Mouse (Mus musculus): Measurements from ENCODE around the gene Tinf2.

GRCm38 (mm10) chr14:55730531-55731032 lies 49.0 kb upstream of the Tinf2 start:
- TF ChIP-seq CTCF (IDR thresholded peaks at IDR 0.05; ENCODE audit: insufficient read depth, low read depth, low read length) (no peak), POLR2A (IDR thresholded peaks at IDR 0.05; ENCODE audit: insufficient read depth, low read depth, low read length) (no peak)

All from olfactory bulb, adult 2 months (tissue).